Mouse (Mus musculus) heart, postnatal 0 days (tissue): ENCODE results near the gene Kif1c.

Experiments used
- CTCF ChIP-seq: IDR thresholded peaks from 2 replicates; pipeline ENCODE4 v1.5.1; 2016; ENCODE audit warnings: antibody characterized with exemption, control low read depth, low read depth
- EP300 ChIP-seq: IDR thresholded peaks from 2 replicates; pipeline ENCODE4 v1.6.1; 2016; ENCODE audit warnings: antibody characterized with exemption, low read depth

- TF ChIP-seq CTCF (no peak), EP300 (no peak)
Measured at GRCm38 (mm10) chr11:70701221-70701955, 1.0 kb downstream of the Kif1c start.
